Mouse (Mus musculus) common myeloid progenitor, adult 5-6 weeks (primary cell): Measurements from ENCODE around the gene Adam23. TPM values are rescaled to one million over a fixed set of nuclear protein-coding genes. Genes with fewer than 3 reads are reported as not detected.
A peak's percentile ranks its signal among the peaks of the same experiment; 100 is the strongest.

ENCODE experiments used
- ATAC-seq: replicated peaks from 2 replicates; pipeline ENCODE4 v1.8.0; 2016; ENCODE audit warnings: low read depth, mild to moderate bottlenecking, moderate TSS enrichment, inconsistent platforms; ENCODE audit not compliant: poor library complexity, severe bottlenecking
- total RNA-seq: library from RNA; stranded (forward); fragments of 200-1000, 187-1606 nt; gene quantifications from 2 replicates; pipeline ENCODE4 v1.2.3, GENCODE M21; 2017

Adam23 gene
- total RNA-seq = not detected in 2 replicates

DNA sequence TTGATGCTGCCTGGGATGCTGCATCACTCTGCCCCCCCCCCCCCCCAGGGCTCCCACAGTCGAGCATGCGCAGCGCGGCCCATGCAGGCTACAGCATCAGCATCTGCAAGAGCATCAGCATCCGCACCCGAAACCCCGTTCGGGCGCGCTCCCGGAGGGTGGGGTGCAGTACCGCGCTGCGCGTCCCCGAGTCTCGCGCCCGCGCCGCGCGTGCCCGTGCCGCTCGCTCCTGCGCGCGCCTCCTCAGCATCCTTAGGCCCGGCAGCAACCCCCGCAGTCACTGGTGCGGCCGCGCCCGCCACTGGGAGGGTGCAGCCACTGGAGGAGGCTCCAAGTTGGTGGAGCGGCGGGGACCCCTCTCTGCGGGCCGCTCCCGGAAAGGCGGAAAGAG is at the start of gene Adam23:
TSS of gene Adam23 (plus strand) at position 236 of the 391 bp plus-strand sequence.
- no peak for ATAC-seq

DNA sequence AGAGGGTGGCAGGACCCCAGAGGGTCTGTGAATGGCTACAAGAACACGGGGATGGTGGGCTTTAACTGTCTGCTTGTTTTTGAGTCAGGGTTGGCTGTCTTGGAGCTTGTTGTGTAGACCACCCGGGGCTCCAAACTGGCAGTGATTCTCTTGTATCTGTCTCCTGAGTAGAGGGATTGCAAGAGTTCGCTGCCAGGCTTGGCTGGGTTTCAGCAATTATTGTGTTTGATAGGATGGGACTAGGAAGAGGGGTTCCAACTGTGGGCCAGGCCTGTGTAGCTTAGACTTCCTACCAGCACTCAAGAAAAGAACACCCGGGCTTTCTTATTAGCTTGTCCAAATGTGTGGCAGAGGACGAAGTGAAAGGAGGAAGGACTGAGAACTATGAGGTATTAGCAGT is 44.6 kb upstream of the Adam23 start:
- ATAC-seq = no peak

DNA sequence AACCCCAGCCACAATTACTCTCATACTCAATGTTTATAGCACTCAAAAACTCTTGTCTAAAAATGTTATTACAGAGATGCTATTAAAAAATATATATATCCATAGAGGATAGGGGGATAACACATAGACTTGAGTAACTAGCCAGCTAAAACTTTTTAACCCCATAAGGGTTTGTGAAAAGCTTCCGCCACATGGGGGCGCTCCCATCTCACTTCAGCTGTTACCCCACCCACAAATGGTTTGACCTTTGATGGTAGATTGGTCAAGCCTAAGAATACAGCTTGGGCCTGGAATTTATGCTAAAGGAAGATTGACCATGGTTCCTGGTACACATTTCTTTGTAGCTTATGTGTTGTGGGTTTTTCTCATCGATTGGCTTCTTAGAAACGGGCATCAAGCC is 42.1 kb upstream of the Adam23 start:
- ATAC-seq = no peak

DNA sequence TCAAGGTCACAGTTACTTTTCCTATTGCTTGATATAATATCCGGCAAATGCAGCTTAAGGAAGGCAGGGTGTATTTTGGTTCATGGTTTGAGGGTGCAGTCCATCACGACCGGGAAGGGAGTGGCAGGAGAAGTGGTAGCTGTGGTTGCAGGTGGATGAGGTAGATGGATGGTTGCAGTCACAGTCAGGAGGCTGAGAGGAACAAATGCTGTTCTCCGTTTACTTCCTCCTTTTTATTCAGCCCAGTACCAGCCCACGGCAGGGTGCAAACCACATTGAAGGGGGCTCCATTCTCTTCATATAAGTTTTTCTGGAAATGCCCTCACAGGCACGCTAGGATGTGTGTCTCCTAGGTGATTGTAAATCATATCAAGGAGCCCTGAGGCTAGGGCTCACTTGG is 37.3 kb upstream of the Adam23 start:
- ATAC-seq = peak; percentile 25; the same call in 1 of the 2 replicates

- ATAC-seq = no peak
These were observed 27.2 kb upstream of the Adam23 start for GRCm38 (mm10) chr1:63418491-63418890.

- no peak for ATAC-seq
These were observed 15.0 kb upstream of the Adam23 start for GRCm38 (mm10) chr1:63430668-63431067.

GRCm38 (mm10) chr1:63431166-63431565 is 14.5 kb upstream of the Adam23 start:
- no peak for ATAC-seq

DNA sequence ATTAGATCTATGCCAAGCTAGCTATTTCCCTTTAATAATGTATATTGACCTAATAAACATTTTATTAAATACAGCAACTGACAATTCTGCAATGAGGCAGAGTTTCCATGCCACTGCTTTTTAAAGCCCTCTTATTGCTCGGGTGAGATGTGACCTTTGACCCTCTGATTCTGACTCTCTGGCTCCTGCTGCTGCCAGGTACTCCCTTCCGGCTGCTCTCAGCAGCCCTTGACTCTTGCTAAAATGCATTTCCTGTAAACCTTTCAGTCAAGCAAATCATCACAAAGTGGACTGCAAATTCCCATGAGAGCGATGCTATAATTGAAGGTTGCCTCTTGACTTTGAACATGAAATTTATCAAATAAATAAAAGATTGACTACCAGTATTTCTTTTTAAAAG is 13.8 kb upstream of the Adam23 start:
- no peak for ATAC-seq

GRCm38 (mm10) chr1:63434052-63434451 is 11.6 kb upstream of the Adam23 start:
- ATAC-seq = no peak

GRCm38 (mm10) chr1:63437529-63437928 is 8.2 kb upstream of the Adam23 start:
- ATAC-seq = peak; percentile 99

DNA sequence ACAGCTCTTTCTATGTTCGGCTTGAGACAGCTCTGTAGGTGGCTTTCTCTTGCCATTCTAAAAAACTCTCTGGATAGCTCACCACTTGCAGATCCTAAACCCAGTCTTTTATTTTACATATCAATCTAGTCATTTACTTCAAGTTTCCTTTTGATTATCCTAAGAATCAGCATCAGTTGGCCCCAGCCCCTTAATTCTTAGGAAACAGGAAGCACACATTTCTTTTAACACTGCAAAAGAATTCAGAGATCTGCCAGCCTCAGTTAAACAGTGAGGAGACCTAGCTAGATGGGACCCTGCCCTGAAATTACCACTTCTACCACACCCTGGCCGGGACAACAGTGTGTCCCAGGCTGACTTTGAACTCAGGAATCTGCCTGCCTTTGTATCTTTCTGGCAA is 3.5 kb upstream of the Adam23 start:
- no peak for ATAC-seq

DNA sequence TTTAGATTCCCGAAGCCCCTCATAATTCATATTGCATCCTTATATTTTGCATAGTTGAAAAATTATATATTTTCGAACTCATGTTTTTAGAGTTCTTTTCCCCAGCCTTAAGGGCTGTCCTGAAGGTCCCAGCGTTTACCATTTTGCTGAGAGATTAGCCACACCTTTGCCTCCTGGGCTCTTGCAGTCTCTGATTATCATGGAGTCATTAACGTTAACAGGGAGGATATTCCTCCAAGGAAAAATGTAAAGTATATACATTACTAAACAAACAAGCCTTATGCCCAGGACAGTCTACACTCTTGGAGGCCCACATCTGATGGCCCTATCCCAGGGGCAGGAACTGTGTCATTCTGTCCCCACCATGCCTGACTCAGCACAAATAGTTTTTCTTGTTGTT is 3.1 kb upstream of the Adam23 start:
- no peak for ATAC-seq

DNA sequence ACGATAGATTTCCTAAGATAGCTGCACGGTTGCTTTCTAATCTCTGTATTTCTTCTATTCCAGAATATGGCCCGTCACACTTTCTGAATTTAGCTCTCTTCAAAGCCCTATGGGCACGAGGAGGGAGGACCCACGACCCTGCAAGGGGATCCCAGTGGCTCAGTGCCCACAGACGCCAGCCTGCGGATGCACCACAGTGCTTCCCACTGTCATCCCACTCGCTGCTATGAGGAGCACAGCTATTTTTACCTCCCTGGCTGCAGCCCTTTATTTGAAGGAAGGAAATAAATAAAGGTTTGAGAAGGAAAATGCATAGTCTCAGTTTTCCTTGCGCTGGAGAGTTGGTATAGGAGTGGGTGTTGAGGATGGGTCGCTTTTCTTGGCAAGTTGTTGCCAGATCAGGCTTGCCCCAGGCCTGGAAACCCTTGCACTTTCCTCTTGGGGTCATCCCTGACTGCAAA is 512 bp upstream of the Adam23 start:
- no peak for ATAC-seq

DNA sequence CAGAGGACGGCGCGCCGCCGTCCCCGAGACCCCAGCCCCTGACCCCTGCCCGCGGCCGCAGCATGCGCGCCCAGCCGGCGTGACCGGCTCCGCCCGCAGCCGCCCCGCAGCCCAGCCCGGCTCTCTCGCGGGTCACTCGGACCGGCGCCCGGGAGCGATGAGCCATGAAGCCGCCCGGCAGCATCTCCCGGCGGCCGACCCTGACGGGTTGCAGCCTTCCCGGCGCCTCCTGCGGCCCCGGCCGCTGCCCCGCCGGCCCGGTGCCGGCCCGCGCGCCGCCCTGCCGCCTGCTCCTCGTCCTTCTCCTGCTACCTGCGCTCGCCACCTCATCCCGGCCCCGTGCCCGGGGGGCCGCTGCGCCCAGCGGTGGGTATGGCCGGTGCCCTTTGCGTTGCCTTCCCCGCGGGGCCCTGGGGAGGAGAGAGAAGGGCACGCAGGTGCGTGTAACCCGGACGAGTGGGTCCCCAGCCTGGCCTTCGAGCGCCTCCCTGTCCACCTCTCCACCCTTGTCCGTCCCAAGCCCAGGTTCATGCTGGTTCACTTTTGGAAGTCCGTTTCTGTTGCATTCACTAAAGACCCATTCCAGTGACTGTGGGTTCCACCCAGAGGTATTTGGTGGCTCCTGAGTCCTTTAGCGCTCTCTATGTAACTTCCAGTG is 485 bp downstream of the Adam23 start:
- ATAC-seq = no peak

GRCm38 (mm10) chr1:63446721-63447120 is 1.0 kb downstream of the Adam23 start:
- ATAC-seq = no peak

DNA sequence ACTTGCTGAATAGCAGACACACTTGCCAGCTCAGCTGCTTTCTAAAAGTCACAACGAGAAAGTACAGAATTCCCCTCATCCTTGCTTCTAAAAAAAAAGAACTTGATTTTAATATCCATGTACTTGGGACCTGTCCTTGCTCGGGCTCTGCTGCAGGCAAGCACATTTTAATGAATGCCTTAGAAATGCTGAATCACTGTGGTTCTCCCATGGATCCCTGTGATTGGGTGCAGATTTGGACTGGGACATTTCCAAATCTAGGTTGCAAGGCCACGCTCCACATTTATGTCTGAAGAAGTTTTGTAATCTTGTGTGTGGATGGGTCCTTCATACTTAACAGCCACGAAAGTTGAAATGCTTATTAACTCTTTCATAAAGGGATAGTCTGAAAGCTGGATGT is 4.4 kb downstream of the Adam23 start:
- no peak for ATAC-seq

- ATAC-seq = no peak
These were observed 7.7 kb downstream of the Adam23 start for GRCm38 (mm10) chr1:63453332-63453887.

GRCm38 (mm10) chr1:63457801-63458519 is 12.3 kb downstream of the Adam23 start:
- peak; percentile 52; the same call in 1 of the 2 replicates for ATAC-seq

GRCm38 (mm10) chr1:63459151-63459550 is 13.5 kb downstream of the Adam23 start:
- no peak for ATAC-seq

GRCm38 (mm10) chr1:63459926-63460325 is 14.2 kb downstream of the Adam23 start:
- ATAC-seq = no peak

DNA sequence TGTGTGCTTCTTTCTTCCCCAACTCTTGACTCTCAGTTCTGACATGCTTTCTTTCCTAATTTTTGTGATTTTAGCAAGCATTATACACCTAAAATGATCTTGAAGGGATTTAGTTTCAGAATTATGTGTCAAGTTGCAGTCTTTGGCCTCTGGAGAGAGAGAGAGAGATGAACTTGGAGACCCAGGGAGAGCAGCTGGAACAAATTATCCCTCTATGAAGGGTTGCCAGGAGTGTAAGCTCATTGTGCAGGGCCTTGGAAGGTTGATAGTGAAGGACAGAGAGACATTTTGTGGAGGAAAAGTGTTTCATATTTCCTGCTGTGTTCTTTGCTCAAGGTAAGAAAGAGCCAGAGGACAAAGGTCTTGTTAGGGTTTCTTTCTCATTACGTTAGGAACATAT is 18.8 kb downstream of the Adam23 start:
- ATAC-seq = no peak
